Mouse (Mus musculus): ENCODE measurements around the gene Nodal.

Nodal gene

DNA sequence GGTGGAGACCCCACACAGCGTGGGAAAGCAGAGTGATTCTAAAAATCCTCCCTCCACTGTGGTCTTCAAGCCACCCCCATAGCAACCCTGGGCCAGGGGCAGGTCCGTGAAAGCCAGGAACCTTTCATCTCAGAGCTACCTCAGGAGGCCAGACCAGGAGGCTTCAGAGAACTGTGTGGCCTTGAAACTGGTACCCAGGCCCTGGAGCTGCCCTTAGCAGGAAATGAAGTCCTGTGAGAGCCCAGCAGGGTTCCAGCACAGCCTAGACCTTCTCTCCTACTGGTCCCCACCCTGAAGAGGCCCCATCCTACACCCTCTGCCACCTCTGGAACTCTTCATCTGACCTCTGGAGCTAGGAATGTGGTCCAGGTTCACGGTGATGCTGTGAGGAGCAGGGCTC lies 19.6 kb upstream of the Nodal start:
- no peak for DNase-seq (ENCODE audit: low spot score)

DNA sequence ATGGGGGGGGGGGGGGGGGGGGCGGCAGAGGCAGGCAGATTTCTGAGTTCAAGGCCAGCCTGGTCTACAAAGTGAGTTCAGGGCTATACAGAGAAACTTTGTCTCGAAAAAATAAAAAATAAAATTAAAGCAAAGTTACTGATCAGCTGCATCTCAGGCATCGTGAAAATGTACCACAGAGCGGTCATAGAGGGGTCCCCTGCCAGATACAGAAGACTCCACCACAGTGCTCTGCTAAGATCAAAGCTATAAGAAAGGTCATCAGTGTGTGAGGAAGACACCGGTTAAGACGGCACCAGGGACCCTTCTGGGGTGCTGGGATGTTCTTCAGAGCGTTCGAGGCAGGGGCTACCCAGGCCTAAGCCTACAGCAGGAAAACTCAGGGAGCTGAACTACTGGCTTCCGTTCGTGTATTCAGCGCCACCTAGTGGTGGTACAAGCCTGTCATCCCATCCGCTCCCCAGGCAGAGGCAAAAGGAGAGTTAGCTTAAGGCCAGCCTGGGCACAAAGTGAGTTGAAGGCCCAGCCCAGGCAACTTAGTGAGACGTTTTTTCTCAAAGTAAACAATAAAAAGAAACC lies 18.5 kb upstream of the Nodal start:
- peak; percentile 72 for DNase-seq (ENCODE audit: low spot score)

DNA sequence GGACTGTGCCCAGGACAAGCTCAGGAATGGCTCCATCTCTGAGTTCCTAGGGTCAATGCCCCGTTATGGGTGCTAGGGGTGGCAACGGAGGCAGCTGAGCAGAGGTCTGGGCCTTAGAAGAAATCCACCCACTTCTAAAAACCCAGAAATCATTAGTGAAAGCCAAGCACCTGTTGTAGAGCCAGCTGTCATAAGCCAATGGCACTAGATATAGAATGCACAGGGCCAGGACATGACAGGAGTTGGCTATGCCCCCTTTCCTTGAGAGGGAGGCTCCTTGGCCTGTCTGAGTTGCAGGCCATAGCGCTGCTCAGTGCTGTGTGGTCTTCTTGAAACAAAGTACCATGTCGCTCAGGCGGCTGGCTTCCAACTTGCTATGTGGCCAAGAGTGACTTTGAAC lies 17.4 kb upstream of the Nodal start:
- DNase-seq (ENCODE audit: low spot score) = no peak

DNA sequence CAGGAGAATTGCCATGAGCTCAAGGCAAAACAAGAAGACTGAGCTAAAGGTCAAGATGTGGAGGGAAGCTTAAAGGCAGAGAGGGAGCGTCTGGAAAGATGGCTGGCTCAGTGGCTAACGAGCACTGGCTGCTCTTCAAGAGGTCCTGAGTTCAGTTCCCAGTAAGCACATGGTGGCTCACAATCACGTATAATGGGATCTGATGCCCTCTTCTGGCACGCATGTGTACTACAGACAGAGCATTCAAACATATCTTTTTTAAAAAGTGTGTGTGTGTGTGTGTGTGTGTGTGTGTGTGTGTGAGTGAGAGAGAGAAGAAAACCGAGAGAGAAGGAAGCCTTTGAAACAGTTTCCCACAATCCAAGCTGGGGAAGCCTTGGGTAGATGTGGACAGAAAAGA lies 15.3 kb upstream of the Nodal start:
- DNase-seq (ENCODE audit: low spot score) = no peak

DNA sequence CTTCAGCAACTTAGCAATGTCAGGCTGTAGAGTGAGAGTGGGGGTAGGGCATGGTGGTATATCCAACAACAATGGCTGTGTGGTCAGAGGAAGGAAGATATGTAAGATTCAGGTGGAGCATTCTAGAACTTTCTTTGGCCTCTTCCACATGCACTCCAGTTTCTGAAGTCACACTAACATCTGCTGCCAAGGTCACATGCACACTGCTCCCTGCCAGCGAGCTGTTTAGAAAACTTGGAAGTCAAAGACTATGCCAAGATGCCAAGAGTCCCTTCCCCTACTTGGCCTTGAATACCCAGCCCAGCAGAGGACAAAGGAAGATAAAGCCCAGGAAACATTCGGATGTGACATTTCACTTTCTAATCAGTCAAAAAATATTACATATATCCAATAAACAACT lies 14.9 kb upstream of the Nodal start:
- peak; percentile 32 for DNase-seq (ENCODE audit: low spot score)

DNA sequence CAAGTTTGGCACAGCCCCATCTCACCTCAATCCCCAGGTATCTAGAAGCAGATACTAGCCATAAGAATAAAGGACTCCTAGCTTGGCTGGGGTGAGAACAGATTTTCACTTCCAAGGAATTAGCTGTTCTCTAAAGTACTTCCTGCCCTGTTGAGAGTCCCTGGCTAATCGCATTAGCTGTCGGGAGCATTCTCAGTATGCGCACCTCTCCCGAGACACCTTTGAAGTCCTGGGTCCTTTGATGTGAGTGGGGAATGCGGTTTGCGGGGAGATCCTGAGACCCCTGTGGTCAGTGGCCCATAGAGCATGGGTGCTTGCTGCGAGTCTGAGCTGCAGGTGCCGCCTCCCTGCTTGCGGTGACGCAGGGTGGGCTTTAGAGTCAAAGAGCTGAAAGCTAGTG lies 11.8 kb upstream of the Nodal start:
- DNase-seq (ENCODE audit: low spot score) = no peak

DNA sequence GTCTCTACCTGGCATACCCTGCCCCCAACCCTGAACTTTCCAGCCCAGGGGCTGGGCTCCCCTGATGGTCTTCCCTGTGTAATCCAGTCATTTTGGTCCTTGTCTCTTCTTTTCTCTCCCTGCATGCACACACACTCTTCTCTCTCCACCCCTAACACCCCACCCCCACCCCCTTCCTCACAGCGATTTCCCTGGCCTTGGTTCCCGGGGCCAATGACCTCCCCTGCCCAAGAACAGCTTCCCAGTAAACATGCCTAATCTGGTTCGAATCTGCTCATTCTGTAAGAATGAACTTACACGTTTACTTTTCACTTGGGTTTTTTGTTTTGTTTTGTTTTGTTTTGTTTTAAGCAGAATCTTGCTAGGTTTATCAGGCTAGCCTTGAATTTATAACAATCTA lies 8.0 kb upstream of the Nodal start:
- DNase-seq (ENCODE audit: low spot score) = no peak

DNA sequence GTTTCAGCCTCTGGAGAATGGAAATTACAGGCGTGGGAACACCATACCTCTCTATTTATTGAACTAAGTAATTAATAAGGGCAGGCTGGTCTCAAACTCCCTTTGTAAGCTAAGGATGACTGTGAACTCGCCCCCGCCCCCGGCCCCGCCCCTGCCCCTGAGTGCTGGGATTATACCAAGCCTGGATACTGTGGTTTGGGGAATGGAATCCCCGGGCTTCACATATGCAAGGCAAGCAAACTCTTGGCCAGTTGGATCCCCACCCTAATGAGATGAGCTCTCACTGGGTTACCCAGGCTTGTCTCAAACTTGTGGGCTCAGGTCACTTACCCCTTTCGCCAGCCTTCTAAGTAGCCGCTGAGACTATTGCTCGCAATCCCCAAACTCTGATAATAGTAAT lies 7.6 kb upstream of the Nodal start:
- DNase-seq (ENCODE audit: low spot score) = no peak

DNA sequence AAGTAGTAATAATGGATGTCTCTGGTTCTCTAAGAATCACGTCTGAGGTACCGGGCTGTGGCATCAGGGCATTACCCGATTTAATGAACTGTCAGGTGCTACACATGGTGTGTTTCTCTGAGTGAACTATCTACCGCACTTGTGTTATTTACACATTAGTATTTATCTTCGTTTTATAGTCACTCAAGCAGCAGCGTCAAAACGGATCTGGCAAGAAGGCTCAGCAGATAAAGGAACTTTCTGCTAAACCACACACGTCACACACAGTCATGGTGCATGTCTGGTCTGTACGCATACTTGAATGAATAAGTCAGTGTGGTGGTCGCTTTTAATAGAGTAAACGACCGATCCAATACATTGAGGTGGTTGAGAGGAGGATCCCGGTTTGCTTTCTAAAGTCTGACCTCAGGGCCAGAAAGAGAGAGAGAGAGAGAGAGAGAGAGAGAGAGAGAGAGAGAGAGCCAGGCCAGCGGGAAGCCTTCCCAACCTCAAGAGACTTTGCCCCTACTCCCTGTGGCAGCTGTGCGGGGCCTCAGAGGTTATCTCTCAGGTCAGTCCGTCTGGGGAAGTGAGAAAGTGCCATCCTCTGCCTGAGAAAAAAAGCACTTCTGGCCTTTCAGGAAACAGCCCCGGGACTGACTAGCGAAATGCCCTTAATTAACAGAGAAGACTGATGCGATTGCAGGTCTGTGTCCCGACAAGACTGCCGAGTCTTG lies 4.7 kb upstream of the Nodal start:
- DNase-seq (ENCODE audit: low spot score) = no peak

DNA sequence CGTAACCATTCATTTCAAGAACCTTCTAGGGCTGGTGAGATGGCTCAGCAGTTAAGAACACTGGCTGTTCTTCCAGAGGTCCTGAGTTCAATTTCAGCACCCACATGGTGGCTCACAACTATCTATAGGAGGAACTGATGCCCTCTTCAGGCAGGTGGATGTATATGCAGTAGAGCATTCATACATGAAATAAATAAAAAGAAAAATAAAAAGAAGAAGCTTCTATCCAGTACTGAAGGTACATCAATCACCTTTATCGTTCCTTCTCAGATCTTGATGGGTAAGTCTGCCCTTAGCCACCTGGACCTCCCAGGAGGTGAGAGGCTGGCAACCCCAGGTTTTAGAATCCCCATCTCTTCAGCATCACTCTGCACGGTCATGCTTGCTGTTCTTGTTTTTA lies 2.5 kb upstream of the Nodal start:
- DNase-seq (ENCODE audit: low spot score) = no peak

DNA sequence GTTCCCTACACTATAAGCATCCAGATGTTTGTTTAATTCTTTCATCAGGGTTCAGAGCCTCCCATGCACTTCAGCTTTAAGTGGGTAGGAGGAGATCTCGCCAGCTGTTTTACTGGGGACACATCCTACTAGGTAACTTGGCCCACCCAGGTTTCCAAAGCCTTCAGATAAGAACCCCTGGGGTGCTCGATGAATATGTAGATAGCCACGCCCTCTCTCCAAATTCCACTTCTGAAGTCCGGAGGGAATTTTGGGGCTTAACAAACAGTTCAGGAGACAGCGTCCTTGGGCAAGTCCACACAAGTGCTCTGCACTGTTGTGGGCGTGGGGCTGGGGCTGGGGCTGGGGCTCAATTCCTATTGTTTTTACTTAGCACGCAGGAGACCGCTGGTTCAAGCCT lies 1.9 kb upstream of the Nodal start:
- no peak for DNase-seq (ENCODE audit: low spot score)

DNA sequence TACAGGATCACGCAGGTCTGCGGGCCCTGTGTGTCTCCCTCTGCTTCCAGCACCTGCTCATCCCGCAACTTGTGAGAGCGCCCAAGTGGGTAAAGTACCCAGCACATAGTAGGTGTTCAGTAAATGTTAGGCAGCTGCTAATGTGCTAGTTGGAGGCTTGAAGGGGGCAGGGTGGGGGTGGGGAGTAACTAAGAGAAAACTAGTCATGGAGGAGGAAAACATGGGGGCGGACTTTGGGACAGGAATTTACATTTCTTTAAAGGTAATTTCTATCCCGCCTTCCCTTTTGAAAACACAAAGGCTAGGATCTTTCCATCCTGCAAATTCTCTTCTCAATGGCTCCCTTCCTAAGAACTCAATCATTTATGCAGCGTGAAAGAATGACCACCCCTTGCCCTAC lies 1.2 kb upstream of the Nodal start:
- no peak for DNase-seq (ENCODE audit: low spot score)

DNA sequence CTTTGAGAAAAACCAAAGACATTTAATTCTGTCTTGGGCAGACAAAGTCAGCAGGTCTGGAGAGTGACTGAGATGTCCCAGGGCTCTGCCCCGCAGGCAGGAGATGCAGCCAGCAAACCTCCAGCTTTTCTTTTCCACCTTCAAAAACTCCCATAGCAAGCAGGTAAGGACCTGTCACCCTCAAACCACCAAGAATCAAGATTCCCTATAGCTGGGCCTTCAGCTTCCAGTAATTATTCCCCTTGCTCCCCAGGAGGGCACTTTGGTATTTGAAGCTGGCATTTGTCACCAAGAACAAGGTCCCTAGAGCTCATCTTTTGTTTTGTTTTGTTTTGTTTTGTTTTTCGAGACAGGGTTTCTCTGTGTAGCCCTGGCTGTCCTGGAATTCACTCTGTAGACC lies 726 bp upstream of the Nodal start:
- no peak for DNase-seq (ENCODE audit: low spot score)

DNA sequence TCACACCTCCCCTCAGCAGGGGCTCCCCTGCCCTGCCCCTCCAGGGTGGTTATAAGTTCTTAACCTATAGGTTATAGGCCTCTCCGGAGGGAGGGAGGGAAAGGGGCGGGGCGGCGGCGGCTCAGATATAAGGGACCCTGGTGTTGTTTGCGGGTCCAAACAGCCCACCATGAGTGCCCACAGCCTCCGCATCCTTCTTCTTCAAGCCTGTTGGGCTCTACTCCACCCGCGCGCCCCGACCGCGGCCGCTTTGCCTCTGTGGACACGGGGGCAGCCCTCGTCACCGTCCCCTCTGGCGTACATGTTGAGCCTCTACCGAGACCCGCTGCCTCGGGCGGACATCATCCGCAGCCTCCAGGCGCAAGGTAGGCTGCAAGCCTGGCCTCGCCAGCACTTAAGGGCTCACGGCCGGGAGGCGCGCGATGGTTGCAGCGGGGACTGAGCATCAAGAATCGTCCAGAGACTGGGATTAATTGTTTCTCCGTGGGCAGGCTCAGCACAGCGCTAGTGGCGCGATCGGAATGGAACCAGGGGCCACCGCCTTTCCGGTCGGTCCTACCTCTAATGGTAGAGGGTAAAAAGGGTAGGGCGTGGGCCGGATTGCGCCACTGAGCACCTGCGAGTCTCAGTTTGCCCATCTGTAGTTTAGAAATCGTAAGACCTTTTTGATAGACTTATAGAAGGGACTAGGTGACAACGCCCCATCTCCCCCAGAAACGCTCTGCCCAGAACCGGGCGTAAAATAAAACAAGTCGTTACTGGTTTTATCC lies 544 bp downstream of the Nodal start:
- DNase-seq (ENCODE audit: low spot score) = no peak

DNA sequence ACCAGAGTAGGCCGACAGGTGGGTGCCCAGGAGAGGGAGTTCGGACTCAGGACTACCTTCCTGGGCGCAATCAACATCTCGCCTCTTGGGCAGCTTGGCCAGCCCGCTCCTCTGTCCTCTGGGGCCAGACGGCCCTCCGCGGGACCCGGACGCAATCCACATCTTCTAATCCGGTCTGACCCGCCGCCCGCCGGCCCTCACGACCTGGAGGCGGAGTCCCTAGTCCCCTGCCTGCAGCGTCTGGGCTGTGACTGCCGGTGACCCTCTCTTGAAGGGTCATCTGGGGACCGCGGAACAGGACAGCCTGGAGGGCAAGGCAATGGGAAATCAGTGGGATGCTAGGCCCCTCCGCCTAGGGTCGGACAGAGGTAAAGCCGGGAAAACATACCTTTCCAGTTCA lies 1.4 kb downstream of the Nodal start:
- DNase-seq (ENCODE audit: low spot score) = no peak

DNA sequence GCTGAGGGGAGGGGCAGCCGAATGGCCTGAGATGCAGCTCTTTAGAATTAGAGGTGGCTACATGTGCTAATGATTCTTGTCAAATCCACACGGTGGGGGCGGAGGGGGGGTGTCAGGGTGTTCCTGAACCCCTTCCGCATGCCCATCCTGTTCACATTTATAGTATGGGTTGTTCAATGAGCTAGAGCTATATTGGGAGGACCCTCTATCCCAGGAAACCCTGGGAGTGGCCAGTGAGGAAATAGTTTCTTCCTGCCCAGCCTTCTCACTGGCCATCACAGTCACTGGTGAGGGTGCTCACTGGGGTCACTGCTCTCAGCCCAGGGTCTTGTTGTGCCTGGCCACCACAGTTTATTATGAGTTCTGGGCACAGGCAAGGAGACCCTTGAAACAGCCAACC lies 2.2 kb downstream of the Nodal start:
- no peak for DNase-seq (ENCODE audit: low spot score)

DNA sequence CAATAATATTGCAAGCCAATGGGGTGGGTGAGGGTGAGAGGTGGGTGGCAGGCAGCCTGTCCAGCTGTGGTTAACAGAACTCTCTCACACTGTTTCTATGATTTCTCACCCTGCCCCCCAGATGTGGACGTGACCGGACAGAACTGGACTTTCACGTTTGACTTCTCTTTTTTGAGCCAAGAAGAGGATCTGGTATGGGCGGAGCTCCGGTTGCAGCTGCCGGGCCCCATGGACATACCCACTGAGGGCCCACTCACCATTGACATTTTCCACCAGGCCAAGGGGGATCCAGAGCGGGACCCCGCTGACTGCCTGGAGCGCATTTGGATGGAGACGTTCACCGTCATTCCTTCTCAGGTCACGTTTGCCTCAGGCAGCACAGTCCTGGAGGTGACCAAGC lies 5.1 kb downstream of the Nodal start:
- DNase-seq (ENCODE audit: low spot score) = no peak

DNA sequence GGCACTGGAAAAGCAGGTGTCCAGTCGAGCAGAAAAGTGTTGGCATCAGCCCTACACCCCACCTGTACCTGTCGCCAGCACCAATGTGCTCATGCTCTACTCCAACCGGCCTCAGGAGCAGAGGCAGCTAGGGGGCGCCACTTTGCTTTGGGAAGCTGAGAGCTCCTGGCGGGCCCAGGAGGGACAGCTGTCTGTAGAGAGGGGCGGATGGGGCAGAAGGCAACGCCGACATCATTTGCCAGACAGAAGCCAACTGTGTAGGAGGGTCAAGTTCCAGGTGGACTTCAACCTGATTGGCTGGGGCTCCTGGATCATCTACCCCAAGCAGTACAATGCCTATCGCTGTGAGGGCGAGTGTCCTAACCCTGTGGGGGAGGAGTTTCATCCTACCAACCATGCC lies 5.5 kb downstream of the Nodal start:
- DNase-seq (ENCODE audit: low spot score) = peak; percentile 76

DNA sequence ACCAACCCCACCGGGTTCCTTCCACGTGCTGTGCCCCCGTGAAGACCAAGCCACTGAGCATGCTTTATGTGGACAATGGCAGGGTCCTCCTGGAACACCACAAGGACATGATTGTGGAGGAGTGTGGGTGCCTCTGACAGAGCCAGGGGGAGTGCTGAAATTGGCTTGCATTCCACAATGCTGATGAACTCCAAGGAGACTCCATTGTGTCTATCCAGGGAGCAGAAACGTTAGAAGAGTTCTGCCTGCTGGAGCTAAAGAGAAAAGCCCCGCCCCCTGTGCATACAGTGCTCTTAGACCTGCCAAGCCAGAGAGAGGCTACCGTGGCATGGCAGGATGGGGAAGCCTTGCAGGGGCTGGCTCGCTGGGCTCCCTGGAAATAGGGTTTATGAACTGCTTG lies 6.7 kb downstream of the Nodal start:
- DNase-seq (ENCODE audit: low spot score) = peak; percentile 44

DNA sequence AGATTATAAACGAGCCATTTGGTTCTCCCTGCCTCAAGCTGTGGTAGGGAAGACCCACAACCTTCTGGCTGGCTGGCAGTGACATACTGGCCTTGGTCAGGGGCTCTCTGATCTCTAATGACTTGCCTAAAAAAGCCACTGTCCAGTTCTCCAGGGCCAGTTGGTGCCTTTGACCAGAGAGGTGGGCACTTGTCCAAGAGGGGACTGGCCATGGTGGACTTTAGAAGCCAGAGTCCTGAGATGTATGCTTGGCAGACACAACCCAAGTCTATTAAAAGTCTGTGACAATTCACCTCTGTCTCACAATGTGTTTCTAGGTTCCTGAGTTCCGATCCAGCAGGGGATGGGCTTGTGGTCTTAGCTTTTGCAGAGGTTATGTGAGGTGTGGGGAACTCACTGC lies 7.3 kb downstream of the Nodal start:
- no peak for DNase-seq (ENCODE audit: low spot score)

DNA sequence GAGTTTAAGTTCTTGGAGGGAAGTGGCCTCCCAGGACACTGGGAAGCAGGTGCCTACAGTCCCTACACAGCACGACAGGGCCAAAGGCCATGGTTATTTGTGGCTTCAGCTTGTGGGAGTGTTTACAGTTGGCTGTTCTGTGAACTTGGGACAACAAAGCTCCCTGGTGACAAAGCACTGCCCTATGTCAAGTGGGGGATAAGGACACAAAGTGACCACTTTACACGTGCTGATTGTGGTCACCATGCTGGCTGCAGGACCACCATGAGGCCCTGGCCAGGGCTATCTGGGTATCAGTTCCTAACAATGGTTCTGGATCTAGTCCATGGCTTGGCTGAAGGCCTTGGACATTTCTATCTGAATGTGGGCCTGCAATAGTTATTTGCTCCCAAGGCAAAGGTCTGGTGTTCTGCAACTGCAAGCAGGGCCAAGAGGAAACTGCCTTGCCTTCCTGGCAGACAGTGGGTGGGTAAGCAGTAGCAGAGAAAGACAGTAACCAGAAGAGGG lies 8.5 kb downstream of the Nodal start:
- peak; percentile 43 for DNase-seq (ENCODE audit: low spot score)

DNA sequence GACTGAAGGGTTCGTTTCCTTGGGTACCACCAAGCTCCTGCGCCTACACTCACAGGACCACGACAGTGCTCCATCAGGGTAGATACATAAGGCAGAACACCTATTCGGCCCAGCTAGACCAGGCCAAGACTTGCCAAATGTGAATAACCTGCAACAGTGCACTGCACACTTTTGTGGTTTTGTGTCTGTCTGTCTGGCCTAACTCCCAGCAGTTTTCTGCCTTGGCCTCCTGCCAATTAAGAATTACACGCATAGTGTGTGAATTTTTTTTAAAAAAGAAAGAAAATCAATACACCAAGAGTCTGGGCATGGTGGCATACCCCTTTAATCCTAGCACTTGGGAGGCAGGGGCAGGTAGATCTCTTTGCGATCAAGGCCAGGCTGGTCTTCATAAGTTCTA lies 10.2 kb downstream of the Nodal start:
- DNase-seq (ENCODE audit: low spot score) = no peak

DNA sequence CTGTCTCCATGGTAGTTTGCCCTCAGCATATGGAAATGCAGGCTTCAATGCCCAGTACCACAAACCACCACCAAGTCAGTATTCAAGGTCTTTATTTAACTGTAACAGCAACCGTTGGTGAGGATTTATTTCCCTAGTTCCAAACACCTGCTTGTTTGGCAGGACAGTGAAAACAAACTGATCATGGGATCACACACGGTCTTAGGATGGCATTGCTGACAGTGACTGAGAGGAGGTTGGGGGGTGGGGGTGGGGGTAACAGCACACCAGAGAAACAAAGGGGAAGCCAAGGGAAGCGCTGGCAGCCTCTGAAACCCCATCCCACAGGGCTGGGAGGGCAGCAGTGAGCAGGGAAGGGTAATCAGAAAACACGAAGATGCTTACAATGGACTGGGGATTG lies 10.6 kb downstream of the Nodal start:
- no peak for DNase-seq (ENCODE audit: low spot score)
